Mouse (Mus musculus) forebrain, postnatal 0 days (tissue): ENCODE measurements at regions not wholly inside any gene's neighbourhood (a gene's known extent, or its start where the extent isn't known, plus 50 kb on each side); places are given as distances from the start of the nearest gene placed in this dataset.

Experiments used
- ATAC-seq: fragments of 200-750 bp; cut with Nextera tagmentation; 2 replicates; pipeline ENCODE4 v1.8.0; 2017; ENCODE audit warnings: mild to moderate bottlenecking, moderate library complexity
- DNase-seq: peaks from one replicate; pipeline ENCODE4 v3.0.0-alpha.2; 2015
- H3K27ac ChIP-seq: fragments of 300-500 bp; sonication (generic); 2 replicates; pipeline ENCODE4 v1.5.1; 2014; ENCODE audit warnings: low read depth, mild to moderate bottlenecking, antibody characterized with exemption, low read length, moderate library complexity, mixed read lengths
- H3K27me3 ChIP-seq: fragments of 300-500 bp; sonication (generic); 2 replicates; pipeline ENCODE4 v1.6.1; 2014; ENCODE audit warnings: mild to moderate bottlenecking, low read length, mixed read lengths; ENCODE audit not compliant: insufficient read depth
- H3K36me3 ChIP-seq: fragments of 300-500 bp; sonication (generic); 2 replicates; pipeline ENCODE4 v1.6.1; 2014; ENCODE audit warnings: mild to moderate bottlenecking, moderate library complexity; ENCODE audit not compliant: insufficient read depth
- H3K4me1 ChIP-seq: fragments of 300-500 bp; sonication (generic); 2 replicates; pipeline ENCODE4 v1.6.1; 2014; ENCODE audit warnings: antibody characterized with exemption; ENCODE audit not compliant: insufficient read depth
- H3K4me2 ChIP-seq: fragments of 300-500 bp; sonication (generic); 2 replicates; pipeline ENCODE4 v1.6.1; 2014; ENCODE audit warnings: low read depth, mild to moderate bottlenecking, moderate library complexity
- H3K4me3 ChIP-seq: fragments of 300-500 bp; sonication (generic); 2 replicates; pipeline ENCODE4 v1.5.1; 2014; ENCODE audit warnings: low read depth, low read length, mixed read lengths
- H3K9ac ChIP-seq: fragments of 300-500 bp; sonication (generic); 2 replicates; pipeline ENCODE4 v1.6.1; 2014; ENCODE audit warnings: mild to moderate bottlenecking
- H3K9me3 ChIP-seq: fragments of 300-500 bp; sonication (generic); 2 replicates; pipeline ENCODE4 v1.6.1; 2016; ENCODE audit warnings: low read length
- CTCF ChIP-seq: sonication (generic); IDR thresholded peaks from 2 replicates; pipeline ENCODE4 v1.5.1; 2016; ENCODE audit warnings: antibody characterized with exemption, control low read depth, low read depth
- WGBS: fragments of 180-500 bp; shearing (Covaris S2); extraction: QIAGEN DNeasy Blood & Tissue Kit; methylation state at CpG from one replicate; pipeline ENCODE4 v1.1.7; 2014; 5-methylcytosine and 5-hydroxymethylcytosine counted together

DNA sequence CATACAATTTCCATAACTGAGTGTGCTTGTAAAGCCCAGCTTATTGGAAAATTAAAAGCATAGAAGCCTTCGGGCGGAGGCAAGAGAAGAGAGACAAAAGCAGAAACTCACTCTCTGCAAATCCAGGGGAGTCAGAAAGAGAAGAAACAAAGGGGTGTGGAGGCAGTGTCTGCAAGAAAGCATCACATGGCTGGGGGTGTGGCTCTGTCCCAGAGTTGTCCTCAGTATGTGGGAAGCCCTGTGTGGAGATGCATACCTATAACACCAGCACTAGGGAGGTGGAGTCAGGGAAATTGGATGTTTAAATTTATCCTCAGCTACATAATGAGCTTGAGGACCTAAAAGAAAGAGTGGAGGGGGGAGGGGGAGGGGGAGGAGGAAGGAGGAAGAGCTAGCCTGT lies 482.6 kb downstream of the Tmem114 start:
- no peak overlapping the region for H3K27ac ChIP-seq
- WGBS = 67% methylated on average over 2 of the region's 2 CpGs
- ATAC-seq (no peak), DNase-seq (no peak)
- H3K4me1 ChIP-seq = no peaks in the 10 kb centered on the region
- H3K36me3 ChIP-seq = no peaks in the 10 kb centered on the region
- H3K27me3 ChIP-seq = no peaks in the 10 kb centered on the region
- H3K9me3 ChIP-seq = no peaks in the 10 kb centered on the region
- H3K9ac ChIP-seq = no peak overlapping the region
- H3K4me3 ChIP-seq = no peak overlapping the region
- no peak for TF ChIP-seq CTCF
- no peak overlapping the region for H3K4me2 ChIP-seq

DNA sequence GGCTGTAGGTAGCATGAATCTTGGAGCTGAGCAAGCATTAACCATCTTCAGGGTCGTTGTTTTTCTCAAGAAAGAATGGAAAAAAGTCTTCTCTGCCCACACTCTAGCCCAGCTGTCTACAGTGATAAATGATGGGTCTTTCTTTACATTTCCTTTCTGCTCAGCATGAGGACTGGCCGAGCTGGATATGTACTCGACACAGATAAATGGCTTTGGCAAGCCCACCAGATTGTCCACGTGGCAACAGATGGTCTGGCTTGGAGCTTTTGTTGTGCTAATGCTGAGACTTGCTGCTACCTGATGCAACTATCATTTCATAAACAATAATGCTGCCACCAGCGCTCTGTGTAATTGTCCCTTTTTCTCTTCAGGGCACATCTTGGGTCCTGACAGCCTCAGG lies 487.8 kb downstream of the Tmem114 start:
- H3K27ac ChIP-seq = no peak overlapping the region
- no peak overlapping the region for H3K4me2 ChIP-seq
- no peak overlapping the region for H3K9ac ChIP-seq
- H3K4me3 ChIP-seq = no peak overlapping the region
- no peak for TF ChIP-seq CTCF
- 47% methylated on average over 5 of the region's 5 CpGs for WGBS
- H3K4me1 ChIP-seq = no peaks in the 10 kb centered on the region
- no peaks in the 10 kb centered on the region for H3K9me3 ChIP-seq
- H3K36me3 ChIP-seq = no peaks in the 10 kb centered on the region
- no peaks in the 10 kb centered on the region for H3K27me3 ChIP-seq
- ATAC-seq (no peak), DNase-seq (no peak)

DNA sequence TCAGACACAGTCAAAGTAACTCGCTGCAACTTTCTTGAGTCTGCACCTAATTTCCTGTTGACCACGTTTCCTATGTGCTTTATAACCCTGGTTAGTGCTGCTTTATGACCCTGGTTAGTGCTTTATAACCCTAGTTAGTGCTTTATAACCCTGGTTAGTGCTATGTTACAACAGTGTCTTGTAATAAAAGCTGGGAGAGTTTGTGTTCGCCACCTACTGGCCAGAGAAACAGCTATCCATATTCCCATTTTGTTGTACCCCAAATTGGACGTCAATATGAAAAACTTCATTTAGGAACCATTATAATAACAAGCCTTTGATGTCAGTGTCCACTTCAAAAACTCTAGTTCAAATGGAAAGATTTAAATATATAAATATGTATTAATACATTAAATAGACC lies 492.6 kb downstream of the Tmem114 start:
- peak; percentile 43 for DNase-seq
- 0 out of 2 replicates have a peak, but pooled peaks cover 2% of the 10 kb centered on the region for H3K4me1 ChIP-seq
- ATAC-seq = no peak
- no peak overlapping the region for H3K27ac ChIP-seq
- no peak overlapping the region for H3K4me2 ChIP-seq
- no peak overlapping the region for H3K9ac ChIP-seq
- no peaks in the 10 kb centered on the region for H3K27me3 ChIP-seq
- WGBS = 58% methylated on average over 4 of the region's 4 CpGs
- H3K36me3 ChIP-seq = no peaks in the 10 kb centered on the region
- no peaks in the 10 kb centered on the region for H3K9me3 ChIP-seq
- H3K4me3 ChIP-seq = no peak overlapping the region
- peak; percentile 61 for TF ChIP-seq CTCF

DNA sequence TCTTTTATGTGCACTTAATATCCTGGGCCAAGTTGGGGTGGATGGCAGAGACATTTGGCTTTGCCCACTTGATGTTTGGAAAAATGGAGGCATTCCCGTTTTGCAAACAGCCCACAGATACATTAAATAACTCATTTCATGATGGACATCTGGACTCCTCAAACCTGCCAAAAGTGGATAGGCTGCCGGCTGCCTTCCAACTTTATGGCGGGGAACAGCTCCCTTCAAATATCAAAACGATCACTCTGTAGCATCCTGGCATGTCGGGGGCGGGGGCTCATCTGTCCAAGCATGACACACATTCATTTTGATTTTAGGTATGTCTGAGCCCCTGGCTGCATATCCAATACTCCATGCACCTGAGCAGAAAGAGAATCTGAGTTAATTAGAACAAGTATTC lies 493.3 kb downstream of the Tmem114 start:
- no peaks in the 10 kb centered on the region for H3K27me3 ChIP-seq
- DNase-seq (no peak), ATAC-seq (no peak)
- H3K4me3 ChIP-seq = no peak overlapping the region
- H3K9me3 ChIP-seq = no peaks in the 10 kb centered on the region
- no peak overlapping the region for H3K9ac ChIP-seq
- no peak overlapping the region for H3K4me2 ChIP-seq
- TF ChIP-seq CTCF = no peak
- WGBS = 68% methylated on average over 6 of the region's 6 CpGs
- H3K36me3 ChIP-seq = no peaks in the 10 kb centered on the region
- H3K4me1 ChIP-seq = 0 out of 2 replicates have a peak, but pooled peaks cover 2% of the 10 kb centered on the region
- H3K27ac ChIP-seq = no peak overlapping the region

DNA sequence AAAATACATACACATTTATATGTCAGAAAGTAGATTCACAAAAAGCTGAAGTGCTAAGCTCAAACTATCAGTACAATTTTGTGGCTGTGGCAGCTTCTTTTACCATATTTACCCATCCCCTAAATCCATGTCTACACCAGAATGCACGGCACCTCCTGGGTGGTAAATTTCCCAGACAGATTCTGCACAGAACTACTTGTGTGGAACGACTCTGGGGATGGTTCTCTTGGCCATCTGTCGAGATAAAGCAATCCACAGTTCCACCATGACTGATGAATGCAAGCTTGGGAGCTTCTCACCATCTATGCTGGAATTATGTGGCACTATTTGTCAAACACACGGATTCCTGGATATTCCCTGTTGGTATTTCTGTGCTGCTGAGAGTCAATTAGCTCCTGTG lies 495.8 kb downstream of the Tmem114 start:
- TF ChIP-seq CTCF = no peak
- Histone ChIP-seq H3K9ac (no peak overlapping the region), H3K27ac (no peak overlapping the region), H3K36me3 (no peaks in the 10 kb centered on the region), H3K4me2 (no peak overlapping the region), H3K4me3 (no peak overlapping the region), H3K27me3 (no peaks in the 10 kb centered on the region), H3K4me1 (0 out of 2 replicates have a peak, but pooled peaks cover 2% of the 10 kb centered on the region), H3K9me3 (no peaks in the 10 kb centered on the region)
- no peak for ATAC-seq
- DNase-seq = no peak
- 65% methylated on average over 4 of the region's 4 CpGs for WGBS

DNA sequence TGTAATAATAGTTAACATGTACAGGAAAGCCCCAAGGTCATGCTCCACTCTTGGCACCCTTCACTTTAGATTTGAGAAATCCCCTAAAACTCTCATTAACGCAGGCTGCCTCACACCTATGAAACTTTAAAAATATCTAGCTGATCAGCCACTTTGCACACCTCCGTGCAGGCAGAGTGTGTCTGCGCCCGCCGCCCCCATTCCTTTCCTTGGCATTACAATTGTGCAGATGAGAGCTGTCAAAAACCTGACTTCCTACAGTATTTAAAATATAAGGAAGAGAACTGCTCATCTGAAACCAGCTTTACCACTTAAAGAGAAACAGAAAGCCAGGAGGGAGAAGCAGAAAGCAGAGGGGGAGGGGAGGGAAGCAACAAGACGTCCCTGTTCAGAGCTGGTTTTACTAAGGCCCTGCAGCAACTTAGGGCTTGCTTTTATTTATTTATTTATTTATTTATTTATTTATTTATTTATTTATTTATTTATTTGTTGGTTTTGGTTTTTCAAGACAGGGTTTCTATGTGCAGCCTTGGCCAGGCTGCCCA lies 496.5 kb downstream of the Tmem114 start:
- ATAC-seq (no peak), DNase-seq (no peak)
- no peaks in the 10 kb centered on the region for H3K9me3 ChIP-seq
- WGBS = 79% methylated on average over 6 of the region's 6 CpGs
- H3K4me2 ChIP-seq = no peak overlapping the region
- H3K9ac ChIP-seq = no peak overlapping the region
- 0 out of 2 replicates have a peak, but pooled peaks cover 2% of the 10 kb centered on the region for H3K4me1 ChIP-seq
- H3K36me3 ChIP-seq = no peaks in the 10 kb centered on the region
- no peak for TF ChIP-seq CTCF
- no peaks in the 10 kb centered on the region for H3K27me3 ChIP-seq
- H3K4me3 ChIP-seq = no peak overlapping the region
- no peak overlapping the region for H3K27ac ChIP-seq

DNA sequence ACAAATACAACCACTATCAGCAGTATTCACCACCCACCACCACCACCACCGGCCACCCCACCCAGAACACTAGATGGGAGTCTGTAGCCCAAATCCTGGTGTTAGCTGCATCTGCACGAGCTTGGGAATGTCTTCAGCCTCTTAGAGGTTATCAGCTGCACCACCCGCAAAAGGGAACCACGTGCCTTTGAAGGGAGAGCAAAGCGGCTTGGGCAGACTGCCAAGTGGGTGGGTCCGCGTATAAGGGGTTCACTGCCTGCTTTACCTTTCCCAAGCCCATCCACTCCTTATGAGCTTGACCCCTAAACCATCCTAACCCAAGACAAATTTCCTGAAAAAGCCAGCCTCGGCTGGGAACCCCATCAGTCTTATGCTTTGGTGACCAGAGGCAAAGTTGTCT lies 497.2 kb downstream of the Tmem114 start:
- H3K9ac ChIP-seq = no peak overlapping the region
- H3K9me3 ChIP-seq = no peaks in the 10 kb centered on the region
- ATAC-seq (no peak), DNase-seq (no peak)
- WGBS = 57% methylated on average over 8 of the region's 8 CpGs
- 0 out of 2 replicates have a peak, but pooled peaks cover 2% of the 10 kb centered on the region for H3K4me1 ChIP-seq
- no peaks in the 10 kb centered on the region for H3K27me3 ChIP-seq
- no peak overlapping the region for H3K4me3 ChIP-seq
- no peak overlapping the region for H3K27ac ChIP-seq
- H3K4me2 ChIP-seq = no peak overlapping the region
- no peaks in the 10 kb centered on the region for H3K36me3 ChIP-seq
- TF ChIP-seq CTCF = no peak

DNA sequence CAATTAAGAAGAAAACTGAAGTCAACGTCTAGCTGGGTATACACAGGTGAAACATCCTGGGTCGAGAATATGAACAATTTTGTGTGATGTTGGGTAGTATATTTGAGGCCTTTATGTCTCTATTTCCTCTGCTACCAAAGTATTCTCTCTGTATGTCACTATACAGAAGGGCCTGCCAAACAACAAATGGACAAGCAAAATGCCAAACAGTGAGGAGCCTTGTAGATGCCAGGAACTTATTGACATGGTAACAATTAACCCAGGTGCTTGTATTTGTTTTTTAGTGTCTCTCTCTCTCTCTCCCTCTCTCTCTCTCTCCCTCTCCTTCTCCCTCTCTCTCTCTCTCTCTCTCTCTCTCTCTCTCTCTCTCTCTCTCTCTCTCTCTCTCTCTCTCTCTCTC lies 529.1 kb downstream of the Tmem114 start:
- Histone ChIP-seq H3K27ac (no peak overlapping the region), H3K4me1 (no peaks in the 10 kb centered on the region), H3K4me3 (no peak overlapping the region), H3K36me3 (no peaks in the 10 kb centered on the region), H3K27me3 (no peaks in the 10 kb centered on the region), H3K9me3 (no peaks in the 10 kb centered on the region), H3K4me2 (no peak overlapping the region), H3K9ac (no peak overlapping the region)
- WGBS = 76% methylated on average over 2 of the region's 2 CpGs
- no peak for ATAC-seq
- DNase-seq = no peak
- TF ChIP-seq CTCF = no peak
